Mouse (Mus musculus): Measurements from ENCODE around the gene Lgi4. TPM values are rescaled to one million over a fixed set of nuclear protein-coding genes. Genes with fewer than 3 reads are reported as not detected.

Lgi4 gene
- polyA plus RNA-seq, 1 experiment from 2014 or later: 0.78 TPM

GRCm38 (mm10) chr7:31049135-31049845, 9.9 kb upstream of the Lgi4 start:
- no peaks in the 10 kb centered on the region for H3K36me3 ChIP-seq (ENCODE audit: control insufficient read depth, insufficient read depth, low read length)
- ATAC-seq (ENCODE audit: insufficient number of reproducible peaks, insufficient read depth, low FRiP score, low read depth): no peak
- no peak overlapping the region for H3K27ac ChIP-seq (ENCODE audit: low read length)
- no peak overlapping the region for H3K9ac ChIP-seq (replicated peaks; ENCODE audit: low read depth, low read length)
- H3K9me3 ChIP-seq (ENCODE audit: control insufficient read depth, low read depth, low read length): no peaks in the 10 kb centered on the region
- H3K4me3 ChIP-seq (ENCODE audit: low read depth, low read length): 0 out of 2 replicates have a peak overlapping the region, but pooled peaks have one; percentile 29
- peak overlapping the region; percentile 41 for H3K4me2 ChIP-seq (replicated peaks; ENCODE audit: low read depth, low read length)
- peaks cover 24% of the 10 kb centered on the region for H3K27me3 ChIP-seq (ENCODE audit: control insufficient read depth, insufficient read depth, low read length)
- 11% methylated on average over 5 of the region's 5 CpGs for WGBS
- H3K4me1 ChIP-seq (ENCODE audit: control insufficient read depth, insufficient read depth, low read length): peaks cover 46% of the 10 kb centered on the region

- Histone ChIP-seq H3K27me3 (ENCODE audit: control insufficient read depth, insufficient read depth, low read length) (peaks cover 24% of the 10 kb centered on the region), H3K9me3 (ENCODE audit: control insufficient read depth, low read depth, low read length) (no peaks in the 10 kb centered on the region), H3K9ac (replicated peaks; ENCODE audit: low read depth, low read length) (no peak overlapping the region), H3K4me1 (ENCODE audit: control insufficient read depth, insufficient read depth, low read length) (peaks cover 52% of the 10 kb centered on the region), H3K27ac (ENCODE audit: low read length) (no peak overlapping the region), H3K4me2 (replicated peaks; ENCODE audit: low read depth, low read length) (peak overlapping the region; percentile 41), H3K36me3 (ENCODE audit: control insufficient read depth, insufficient read depth, low read length) (no peaks in the 10 kb centered on the region), H3K4me3 (ENCODE audit: low read depth, low read length) (peak overlapping the region; percentile 29; the same call in 1 of the 2 replicates)
- ATAC-seq (ENCODE audit: insufficient number of reproducible peaks, insufficient read depth, low FRiP score, low read depth): peak; percentile 26; the same call in 1 of the 2 replicates
- WGBS: under 1% methylated on average over 13 of the region's 15 CpGs
These were observed 9.3 kb upstream of the Lgi4 start for GRCm38 (mm10) chr7:31049846-31050281.

GRCm38 (mm10) chr7:31050487-31050886, 8.7 kb upstream of the Lgi4 start:
- 5% methylated on average over 6 of the region's 6 CpGs for WGBS
- Histone ChIP-seq H3K36me3 (ENCODE audit: control insufficient read depth, insufficient read depth, low read length) (no peaks in the 10 kb centered on the region), H3K27ac (ENCODE audit: low read length) (no peak overlapping the region), H3K4me3 (ENCODE audit: low read depth, low read length) (peak overlapping the region; percentile 29; the same call in 1 of the 2 replicates), H3K4me1 (ENCODE audit: control insufficient read depth, insufficient read depth, low read length) (peaks cover 54% of the 10 kb centered on the region), H3K9me3 (ENCODE audit: control insufficient read depth, low read depth, low read length) (no peaks in the 10 kb centered on the region), H3K27me3 (ENCODE audit: control insufficient read depth, insufficient read depth, low read length) (peaks cover 24% of the 10 kb centered on the region), H3K4me2 (replicated peaks; ENCODE audit: low read depth, low read length) (peak overlapping the region; percentile 41), H3K9ac (replicated peaks; ENCODE audit: low read depth, low read length) (no peak overlapping the region)
- ATAC-seq (ENCODE audit: insufficient number of reproducible peaks, insufficient read depth, low FRiP score, low read depth): no peak

- Histone ChIP-seq H3K9me3 (ENCODE audit: control insufficient read depth, low read depth, low read length) (no peaks in the 10 kb centered on the region), H3K36me3 (ENCODE audit: control insufficient read depth, insufficient read depth, low read length) (no peaks in the 10 kb centered on the region), H3K27me3 (ENCODE audit: control insufficient read depth, insufficient read depth, low read length) (peaks cover 24% of the 10 kb centered on the region), H3K9ac (replicated peaks; ENCODE audit: low read depth, low read length) (no peak overlapping the region), H3K4me1 (ENCODE audit: control insufficient read depth, insufficient read depth, low read length) (peaks cover 54% of the 10 kb centered on the region), H3K27ac (ENCODE audit: low read length) (no peak overlapping the region), H3K4me2 (replicated peaks; ENCODE audit: low read depth, low read length) (peak overlapping the region; percentile 41), H3K4me3 (ENCODE audit: low read depth, low read length) (peak overlapping the region; percentile 29; the same call in 1 of the 2 replicates)
- ATAC-seq (ENCODE audit: insufficient number of reproducible peaks, insufficient read depth, low FRiP score, low read depth): no peak
- WGBS: 2% methylated on average over 9 of the region's 9 CpGs
These were observed 8.2 kb upstream of the Lgi4 start for GRCm38 (mm10) chr7:31050921-31051320.

- no peak within 1 kb of the TSS for H3K9ac ChIP-seq (replicated peaks; ENCODE audit: low read depth, low read length)
- peak within 1 kb of the TSS; percentile 41 for H3K4me2 ChIP-seq (replicated peaks; ENCODE audit: low read depth, low read length)
- no peaks in the 10 kb centered on the region for H3K9me3 ChIP-seq (ENCODE audit: control insufficient read depth, low read depth, low read length)
- peaks cover 54% of the 10 kb centered on the region for H3K4me1 ChIP-seq (ENCODE audit: control insufficient read depth, insufficient read depth, low read length)
- ATAC-seq (ENCODE audit: insufficient number of reproducible peaks, insufficient read depth, low FRiP score, low read depth): no peak
- H3K27ac ChIP-seq (ENCODE audit: low read length): no peak within 1 kb of the TSS
- WGBS: 1% methylated on average over 26 of the region's 28 CpGs
- H3K27me3 ChIP-seq (ENCODE audit: control insufficient read depth, insufficient read depth, low read length): peaks cover 24% of the 10 kb centered on the region
- H3K36me3 ChIP-seq (ENCODE audit: control insufficient read depth, insufficient read depth, low read length): no peaks in the 10 kb centered on the region
- H3K4me3 ChIP-seq (ENCODE audit: low read depth, low read length): peak within 1 kb of the TSS; percentile 29; the same call in 1 of the 2 replicates
These were observed 7.7 kb upstream of the Lgi4 start, which contains the start of gene Fxyd7 for GRCm38 (mm10) chr7:31051321-31052021. Gene Fxyd7 (minus strand): TSS chr7:31051467.

- WGBS: 8% methylated on average over 22 of the region's 22 CpGs
- ATAC-seq (ENCODE audit: insufficient number of reproducible peaks, insufficient read depth, low FRiP score, low read depth): no peak
- no peaks in the 10 kb centered on the region for H3K36me3 ChIP-seq (ENCODE audit: control insufficient read depth, insufficient read depth, low read length)
- no peaks in the 10 kb centered on the region for H3K9me3 ChIP-seq (ENCODE audit: control insufficient read depth, low read depth, low read length)
- peak overlapping the region; percentile 12; the same call in 1 of the 2 replicates for H3K4me3 ChIP-seq (ENCODE audit: low read depth, low read length)
- peak overlapping the region; percentile 31 for H3K4me2 ChIP-seq (replicated peaks; ENCODE audit: low read depth, low read length)
- H3K27ac ChIP-seq (ENCODE audit: low read length): no peak overlapping the region
- peaks cover 24% of the 10 kb centered on the region for H3K27me3 ChIP-seq (ENCODE audit: control insufficient read depth, insufficient read depth, low read length)
- peaks cover 54% of the 10 kb centered on the region for H3K4me1 ChIP-seq (ENCODE audit: control insufficient read depth, insufficient read depth, low read length)
- no peak overlapping the region for H3K9ac ChIP-seq (replicated peaks; ENCODE audit: low read depth, low read length)
These were observed 6.9 kb upstream of the Lgi4 start for GRCm38 (mm10) chr7:31052251-31052635.

GRCm38 (mm10) chr7:31052636-31053434, 6.3 kb upstream of the Lgi4 start:
- Histone ChIP-seq H3K27ac (ENCODE audit: low read length) (no peak overlapping the region), H3K9me3 (ENCODE audit: control insufficient read depth, low read depth, low read length) (no peaks in the 10 kb centered on the region), H3K9ac (replicated peaks; ENCODE audit: low read depth, low read length) (no peak overlapping the region), H3K36me3 (ENCODE audit: control insufficient read depth, insufficient read depth, low read length) (no peaks in the 10 kb centered on the region), H3K4me2 (replicated peaks; ENCODE audit: low read depth, low read length) (peak overlapping the region; percentile 31), H3K4me1 (ENCODE audit: control insufficient read depth, insufficient read depth, low read length) (peaks cover 54% of the 10 kb centered on the region), H3K4me3 (ENCODE audit: low read depth, low read length) (peak overlapping the region; percentile 12; the same call in 1 of the 2 replicates), H3K27me3 (ENCODE audit: control insufficient read depth, insufficient read depth, low read length) (peaks cover 24% of the 10 kb centered on the region)
- peak; percentile 24; the same call in 1 of the 2 replicates for ATAC-seq (ENCODE audit: insufficient number of reproducible peaks, insufficient read depth, low FRiP score, low read depth)
- WGBS: 4% methylated on average over 34 of the region's 34 CpGs

Data from stomach, embryonic 14.5 days (tissue).